Mouse (Mus musculus): ENCODE measurements around the gene Trappc4. TPM values are rescaled to one million over a fixed set of nuclear protein-coding genes. Genes with fewer than 3 reads are reported as not detected.
"Not testable (repeated sequence)": the region's sequence is repeated elsewhere in the genome, so short reads cannot be mapped to it uniquely, and the experiment has no call there.

Trappc4 gene
- polyA plus RNA-seq, 1 experiment from 2014 or later = 45.6 TPM

GRCm38 (mm10) chr9:44417892-44418363 lies 10.5 kb upstream of the Trappc4 start:
- H3K36me3 ChIP-seq (ENCODE audit: inconsistent target) = peaks cover 14% of the 10 kb centered on the region; the same call in 1 of the 2 replicates
- H3K4me3 ChIP-seq (ENCODE audit: inconsistent target) = peak overlapping the region; percentile 65
- H3K27ac ChIP-seq = peak overlapping the region; percentile 56
- WGBS (ENCODE audit: missing documents) = 1% methylated on average over 38 of the region's 38 CpGs
- H3K79me2 ChIP-seq (ENCODE audit: inconsistent target) = peaks cover 17% of the 10 kb centered on the region; the same call in 1 of the 2 replicates

GRCm38 (mm10) chr9:44417156-44417891 lies 9.9 kb upstream of the Trappc4 start:
- Histone ChIP-seq H3K27ac (no peak overlapping the region), H3K4me3 (ENCODE audit: inconsistent target) (peak overlapping the region; percentile 65), H3K79me2 (ENCODE audit: inconsistent target) (peaks cover 17% of the 10 kb centered on the region; the same call in 1 of the 2 replicates), H3K36me3 (ENCODE audit: inconsistent target) (peaks cover 20% of the 10 kb centered on the region; the same call in 1 of the 2 replicates)
- WGBS (ENCODE audit: missing documents) = 6% methylated on average over 26 of the region's 26 CpGs

GRCm38 (mm10) chr9:44412781-44413180 lies 5.4 kb upstream of the Trappc4 start:
- Histone ChIP-seq H3K36me3 (ENCODE audit: inconsistent target) (peaks cover 49% of the 10 kb centered on the region), H3K27ac (no peak overlapping the region), H3K79me2 (ENCODE audit: inconsistent target) (peaks cover 46% of the 10 kb centered on the region), H3K4me3 (ENCODE audit: inconsistent target) (no peak overlapping the region)
- 100% methylated on average over 2 of the region's 2 CpGs for WGBS (ENCODE audit: missing documents)

- Histone ChIP-seq H3K27ac (no peak overlapping the region), H3K79me2 (ENCODE audit: inconsistent target) (peaks cover 46% of the 10 kb centered on the region), H3K36me3 (ENCODE audit: inconsistent target) (peaks cover 49% of the 10 kb centered on the region), H3K4me3 (ENCODE audit: inconsistent target) (no peak overlapping the region)
- WGBS (ENCODE audit: missing documents) = 74% methylated on average over 4 of the region's 4 CpGs
These were observed 4.9 kb upstream of the Trappc4 start for GRCm38 (mm10) chr9:44412306-44412705.

- Histone ChIP-seq H3K4me3 (ENCODE audit: inconsistent target) (no peak overlapping the region), H3K36me3 (ENCODE audit: inconsistent target) (peaks cover 49% of the 10 kb centered on the region), H3K27ac (no peak overlapping the region), H3K79me2 (ENCODE audit: inconsistent target) (peaks cover 44% of the 10 kb centered on the region)
- 75% methylated on average over 1 of the region's 1 CpGs for WGBS (ENCODE audit: missing documents)
These were observed 4.3 kb upstream of the Trappc4 start for GRCm38 (mm10) chr9:44411601-44412130.

- Histone ChIP-seq H3K27ac (no peak overlapping the region), H3K4me3 (ENCODE audit: inconsistent target) (no peak overlapping the region), H3K79me2 (ENCODE audit: inconsistent target) (peaks cover 44% of the 10 kb centered on the region), H3K36me3 (ENCODE audit: inconsistent target) (peaks cover 49% of the 10 kb centered on the region)
- WGBS (ENCODE audit: missing documents) = 91% methylated on average over 2 of the region's 2 CpGs
These were observed 3.4 kb upstream of the Trappc4 start for GRCm38 (mm10) chr9:44410647-44411336.

- not testable (repeated sequence) for H3K27ac ChIP-seq
- peak overlapping the region; percentile 86; the same call in 1 of the 2 replicates for H3K4me3 ChIP-seq (ENCODE audit: inconsistent target)
- WGBS (ENCODE audit: missing documents) = 70% methylated on average over 5 of the region's 9 CpGs
- peaks cover 63% of the 10 kb centered on the region for H3K79me2 ChIP-seq (ENCODE audit: inconsistent target)
- peaks cover 58% of the 10 kb centered on the region for H3K36me3 ChIP-seq (ENCODE audit: inconsistent target)
These were observed 1.3 kb upstream of the Trappc4 start for GRCm38 (mm10) chr9:44408693-44409092.

GRCm38 (mm10) chr9:44407752-44408097 lies 325 bp upstream of the Trappc4 start:
- 2% methylated on average over 24 of the region's 24 CpGs for WGBS (ENCODE audit: missing documents)
- H3K36me3 ChIP-seq (ENCODE audit: inconsistent target) = peaks cover 57% of the 10 kb centered on the region
- H3K27ac ChIP-seq = peak overlapping the region; percentile 95

GRCm38 (mm10) chr9:44405011-44405410 lies 2.4 kb downstream of the Trappc4 start:
- H3K4me3 ChIP-seq (ENCODE audit: inconsistent target) = no peak overlapping the region
- peaks cover 56% of the 10 kb centered on the region for H3K79me2 ChIP-seq (ENCODE audit: inconsistent target)
- no peak overlapping the region for H3K27ac ChIP-seq
- WGBS (ENCODE audit: missing documents) = 85% methylated on average over 2 of the region's 3 CpGs
- H3K36me3 ChIP-seq (ENCODE audit: inconsistent target) = peaks cover 59% of the 10 kb centered on the region

More at GRCm38 (mm10) chr9:44407752-44408097, 325 bp upstream of the Trappc4 start:
- peaks cover 63% of the 10 kb centered on the region for H3K79me2 ChIP-seq (ENCODE audit: inconsistent target)
- H3K4me3 ChIP-seq (ENCODE audit: inconsistent target) = peak overlapping the region; percentile 86

- Histone ChIP-seq H3K4me3 (ENCODE audit: inconsistent target) (no peak overlapping the region), H3K79me2 (ENCODE audit: inconsistent target) (peaks cover 23% of the 10 kb centered on the region), H3K27ac (no peak overlapping the region), H3K36me3 (ENCODE audit: inconsistent target) (peaks cover 51% of the 10 kb centered on the region)
- 92% methylated on average over 4 of the region's 4 CpGs for WGBS (ENCODE audit: missing documents)
These were observed 6.3 kb downstream of the Trappc4 start for GRCm38 (mm10) chr9:44401081-44401480.

GRCm38 (mm10) chr9:44399795-44400114 lies 7.6 kb downstream of the Trappc4 start:
- no peak overlapping the region for H3K27ac ChIP-seq
- H3K36me3 ChIP-seq (ENCODE audit: inconsistent target) = peaks cover 47% of the 10 kb centered on the region
- H3K4me3 ChIP-seq (ENCODE audit: inconsistent target) = no peak overlapping the region
- peaks cover 10% of the 10 kb centered on the region; the same call in 1 of the 2 replicates for H3K79me2 ChIP-seq (ENCODE audit: inconsistent target)
- 90% methylated on average over 6 of the region's 6 CpGs for WGBS (ENCODE audit: missing documents)

- Histone ChIP-seq H3K36me3 (ENCODE audit: inconsistent target) (peaks cover 42% of the 10 kb centered on the region), H3K79me2 (ENCODE audit: inconsistent target) (peaks cover 5% of the 10 kb centered on the region; the same call in 1 of the 2 replicates), H3K4me3 (ENCODE audit: inconsistent target) (no peak overlapping the region), H3K27ac (no peak overlapping the region)
- 95% methylated on average over 13 of the region's 13 CpGs for WGBS (ENCODE audit: missing documents)
These were observed 8.1 kb downstream of the Trappc4 start for GRCm38 (mm10) chr9:44399114-44399794.

GRCm38 (mm10) chr9:44398551-44398950 lies 8.8 kb downstream of the Trappc4 start:
- no peak overlapping the region for H3K4me3 ChIP-seq (ENCODE audit: inconsistent target)
- WGBS (ENCODE audit: missing documents) = 96% methylated on average over 9 of the region's 9 CpGs
- H3K79me2 ChIP-seq (ENCODE audit: inconsistent target) = no peaks in the 10 kb centered on the region; the same call in 1 of the 2 replicates
- peaks cover 35% of the 10 kb centered on the region for H3K36me3 ChIP-seq (ENCODE audit: inconsistent target)
- H3K27ac ChIP-seq = peak overlapping the region; percentile 66; the same call in 1 of the 2 replicates

- Histone ChIP-seq H3K36me3 (ENCODE audit: inconsistent target) (peaks cover 30% of the 10 kb centered on the region), H3K4me3 (ENCODE audit: inconsistent target) (peak overlapping the region; percentile 72)
These were observed 9.3 kb downstream of the Trappc4 start for GRCm38 (mm10) chr9:44398087-44398486.

More at GRCm38 (mm10) chr9:44398087-44398486, 9.3 kb downstream of the Trappc4 start:
- WGBS (ENCODE audit: missing documents) = 63% methylated on average over 4 of the region's 4 CpGs
- Histone ChIP-seq H3K27ac (peak overlapping the region; percentile 66), H3K79me2 (ENCODE audit: inconsistent target) (no peaks in the 10 kb centered on the region)

Measured in macrophage (primary cell).